Mouse (Mus musculus): ENCODE results near the gene Tpst1. TPM values are rescaled to one million over a fixed set of nuclear protein-coding genes. Genes with fewer than 3 reads are reported as not detected.

Gene Tpst1
- total RNA-seq, 2 experiments from 2014 or later: 5.8 to 7.7 TPM

DNA sequence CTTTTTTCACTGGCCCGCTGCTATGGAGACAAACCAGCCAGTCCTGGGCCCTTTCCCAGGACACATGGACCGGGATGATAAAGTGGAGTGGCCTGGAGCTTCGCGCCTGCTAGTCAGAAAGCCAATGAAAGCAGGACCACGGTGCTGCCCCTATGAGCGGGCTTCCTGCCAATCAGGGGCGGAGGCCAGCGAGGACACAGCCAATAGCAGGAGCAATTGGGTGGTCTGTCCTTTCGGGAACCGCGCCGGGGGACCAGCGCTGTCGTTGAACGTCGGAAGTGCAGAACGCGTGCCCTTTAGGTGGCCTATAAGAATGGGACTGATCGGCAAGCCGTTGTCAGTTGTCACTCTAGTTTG, 70.8 kb downstream of the Tpst1 start:
- DNase-seq: peak; percentile 68

DNA sequence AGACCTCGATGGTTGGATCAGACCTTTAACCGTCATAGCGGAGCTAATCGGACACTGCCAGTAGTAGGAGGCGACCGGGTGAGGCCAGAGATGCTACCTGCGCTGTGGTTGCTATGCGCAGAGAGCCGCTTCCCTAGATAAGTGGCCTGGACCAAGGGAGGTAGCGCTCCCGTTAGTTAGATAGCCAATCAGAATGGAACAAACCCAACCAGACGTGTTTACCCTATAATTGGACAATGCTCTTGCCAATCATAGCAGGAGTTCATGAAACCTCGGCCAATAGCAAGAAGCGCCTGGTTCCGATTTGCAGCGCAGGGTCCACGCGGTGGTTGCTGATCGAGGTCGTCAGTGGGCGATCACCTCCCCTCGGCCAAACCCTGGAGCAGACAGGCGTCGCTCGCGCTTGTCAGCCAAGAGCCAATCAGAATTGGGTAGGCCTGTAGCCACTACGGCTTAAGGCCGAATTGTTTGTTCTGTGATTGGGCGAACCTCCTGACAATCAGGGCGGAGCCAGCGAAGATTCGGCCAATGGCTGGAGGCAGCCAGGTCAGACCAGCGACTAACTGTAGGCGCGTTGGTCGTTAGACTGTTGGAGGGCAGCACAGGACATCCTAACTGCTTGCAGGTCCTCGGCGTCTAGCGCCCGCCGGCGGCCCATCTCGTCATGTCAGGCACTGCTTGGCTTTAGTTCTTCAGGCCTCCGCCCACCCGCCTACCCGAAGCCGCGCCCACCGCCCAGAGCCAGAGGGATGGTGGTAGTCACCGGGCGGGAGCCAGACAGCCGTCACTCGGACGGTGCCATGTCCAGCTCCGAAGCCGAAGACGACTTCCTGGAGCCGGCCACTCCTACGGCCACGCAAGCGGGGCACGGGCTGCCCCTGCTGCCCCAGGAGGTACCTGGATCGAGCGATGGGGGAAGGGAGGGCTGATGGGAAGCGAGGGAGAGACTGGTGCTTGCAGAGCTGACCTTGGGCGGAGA, 71.5 kb downstream of the Tpst1 start, which contains the start of gene Kctd7:
TSS of gene Kctd7 (plus strand) at position 528 of the 979 bp plus-strand sequence.
- DNase-seq: peak; percentile 98

DNA sequence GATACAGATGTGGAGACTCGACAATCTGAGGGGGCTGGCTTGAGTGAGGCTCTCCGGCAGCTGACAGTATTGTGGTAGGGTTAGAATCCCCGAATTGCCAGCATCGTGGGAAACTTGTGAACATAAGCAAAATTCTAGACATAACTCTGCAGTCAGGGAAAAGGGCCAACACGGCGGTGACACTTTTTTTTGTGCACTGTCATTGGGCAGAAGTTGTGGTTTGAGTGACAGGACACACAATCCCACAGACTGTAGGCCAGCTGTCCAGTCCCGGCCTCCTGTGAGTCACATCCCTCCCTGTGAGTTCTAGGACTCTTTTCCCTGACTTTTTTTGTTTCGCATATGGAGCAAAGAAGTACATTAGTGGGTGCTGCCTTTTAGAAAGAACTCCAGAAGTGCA, 72.8 kb downstream of the Tpst1 start:
- DNase-seq: no peak

DNA sequence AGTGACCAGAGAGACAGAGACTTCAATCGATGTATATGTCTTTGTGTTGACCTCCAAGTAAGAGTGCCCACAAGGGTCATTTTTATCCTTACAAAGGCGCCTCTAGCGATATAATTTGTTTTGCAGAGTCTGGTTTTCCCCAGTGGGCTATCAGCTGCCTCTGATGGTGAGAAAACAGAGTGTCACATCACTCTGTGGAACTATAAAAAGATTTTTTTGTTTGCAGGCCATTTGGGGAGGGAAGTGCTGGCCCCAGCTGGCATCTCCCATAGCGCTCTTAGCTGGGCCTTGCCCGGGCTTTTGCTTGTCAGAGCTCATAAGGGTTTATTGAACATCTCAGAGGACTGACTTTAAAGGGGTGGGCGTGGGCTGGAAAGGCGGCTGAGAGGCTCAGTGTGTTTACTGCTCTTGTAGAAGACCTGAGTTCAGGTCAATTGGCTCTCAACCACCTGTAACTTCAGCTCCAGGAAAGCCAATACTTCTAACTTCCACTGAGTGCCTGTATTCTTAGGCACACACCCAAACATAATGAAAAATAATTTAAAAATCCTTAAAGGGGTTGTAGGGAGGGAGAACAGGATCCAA, 76.7 kb downstream of the Tpst1 start:
- no peak for DNase-seq

DNA sequence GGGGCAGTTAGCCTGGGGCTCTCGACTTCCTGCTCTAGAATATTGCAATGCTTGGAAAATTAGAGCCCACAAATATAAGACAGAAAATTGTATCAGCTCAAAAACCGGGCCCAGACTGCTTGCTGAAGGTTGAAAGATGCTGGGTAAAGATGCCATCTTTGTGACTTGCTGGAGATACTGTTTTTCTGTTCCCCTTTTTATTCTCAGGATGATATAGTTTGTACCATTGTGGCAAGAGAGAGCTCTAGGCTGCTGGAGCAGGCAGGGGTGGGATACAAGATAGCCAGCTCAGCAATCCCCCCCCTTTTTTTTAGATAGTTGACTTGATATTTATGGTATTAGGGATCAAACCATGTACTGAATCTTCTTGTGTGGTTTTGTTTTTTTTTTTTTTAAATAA, 81.2 kb downstream of the Tpst1 start:
- DNase-seq: no peak

DNA sequence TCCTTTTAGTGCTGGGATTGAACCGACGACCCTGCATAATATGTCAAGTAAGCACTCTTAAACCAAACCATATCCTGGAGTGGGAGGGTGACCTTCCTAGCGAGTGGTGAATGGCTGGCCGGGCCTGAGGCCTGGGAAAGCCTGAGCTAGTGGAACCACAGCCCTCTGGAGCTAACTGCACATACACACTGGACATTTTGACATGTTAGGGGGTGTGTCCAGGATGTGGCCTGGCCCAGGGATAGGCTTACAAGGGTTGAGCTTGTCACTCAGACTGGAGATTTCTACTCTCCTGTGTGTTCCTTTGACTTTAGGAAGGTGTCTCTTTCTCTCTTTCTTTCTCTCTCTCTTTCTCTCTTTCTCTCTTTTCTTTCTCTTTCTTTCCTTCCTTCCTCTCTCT, 85.4 kb downstream of the Tpst1 start:
- no peak for DNase-seq

DNA sequence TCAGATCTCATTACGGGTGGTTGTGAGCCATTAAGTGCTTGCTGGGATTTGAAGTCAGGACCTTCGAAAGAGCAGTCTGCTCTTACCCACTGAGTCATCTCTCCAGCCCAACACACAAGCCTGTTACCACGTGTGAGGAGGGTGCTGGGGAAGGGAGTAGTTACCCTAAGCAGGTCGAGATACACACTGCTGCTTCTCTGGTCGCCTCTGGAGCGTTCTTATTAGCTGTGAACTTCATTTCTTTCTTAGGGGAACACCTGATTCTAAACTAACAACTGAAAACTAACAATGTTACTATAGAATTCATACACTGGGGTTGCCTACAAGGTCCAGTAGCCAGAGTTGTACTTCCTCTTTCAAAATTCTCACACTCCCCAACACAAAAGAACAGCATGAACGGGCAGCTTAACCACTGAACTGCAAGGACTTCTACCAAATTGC, 86.7 kb downstream of the Tpst1 start:
- DNase-seq: no peak

DNA sequence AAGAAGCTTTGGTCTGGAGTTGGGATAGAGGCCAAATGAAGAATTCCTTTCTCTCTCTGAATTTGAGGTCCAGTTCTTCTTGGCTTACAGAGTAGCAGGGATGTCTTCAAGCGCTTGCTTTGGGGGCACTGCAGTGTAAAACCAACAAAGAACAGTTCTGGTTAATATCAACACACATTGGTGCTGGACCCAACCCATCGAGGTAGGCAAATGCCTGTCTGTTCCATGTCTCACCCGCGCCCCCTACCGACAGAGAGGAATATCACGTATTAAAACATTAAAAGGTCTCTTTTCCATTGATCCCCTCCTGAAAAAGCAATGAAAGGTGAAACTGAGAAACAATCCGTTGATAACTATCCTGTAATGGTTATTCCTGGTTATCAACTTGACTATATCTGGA, 90.5 kb downstream of the Tpst1 start:
- DNase-seq: peak; percentile 40

DNA sequence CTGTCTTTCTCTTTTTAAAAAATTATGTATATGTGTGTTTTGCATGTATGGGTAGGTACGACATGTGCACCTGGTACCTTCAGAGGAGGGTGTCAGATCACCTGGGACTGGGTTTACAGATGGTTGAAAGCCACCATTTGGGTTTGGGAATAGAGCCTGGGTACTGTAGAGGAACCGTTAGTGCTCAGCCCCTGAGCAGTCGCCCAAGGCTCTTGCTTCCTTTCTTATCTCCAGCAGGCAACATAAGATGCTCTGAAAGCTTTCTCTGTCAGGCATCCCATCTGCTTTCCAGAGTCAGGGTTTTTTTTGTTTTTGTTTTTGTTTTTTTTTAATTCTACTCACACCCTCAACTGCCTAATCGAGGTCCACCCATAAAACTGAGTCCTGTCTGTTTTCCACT, 92.1 kb downstream of the Tpst1 start:
- DNase-seq: no peak

DNA sequence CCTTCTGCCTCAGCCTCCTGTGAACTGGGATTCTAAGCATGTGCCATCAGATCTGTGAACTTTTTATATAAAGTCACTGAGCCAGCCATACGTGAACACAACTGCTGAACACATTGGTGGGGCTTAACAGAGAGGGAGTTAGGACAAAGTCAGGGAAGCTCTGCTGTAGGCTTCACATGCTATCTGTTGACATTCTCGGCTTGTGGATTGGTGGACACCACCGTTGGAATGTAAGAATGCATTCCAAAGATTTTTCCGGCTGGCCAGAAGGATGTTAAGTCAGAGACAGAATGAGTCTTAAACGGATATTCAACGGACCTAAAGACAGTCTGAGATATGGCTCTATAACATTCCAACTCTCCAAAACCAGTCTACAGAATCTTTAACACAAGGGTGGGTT, 96.0 kb downstream of the Tpst1 start:
- no peak for DNase-seq

DNA sequence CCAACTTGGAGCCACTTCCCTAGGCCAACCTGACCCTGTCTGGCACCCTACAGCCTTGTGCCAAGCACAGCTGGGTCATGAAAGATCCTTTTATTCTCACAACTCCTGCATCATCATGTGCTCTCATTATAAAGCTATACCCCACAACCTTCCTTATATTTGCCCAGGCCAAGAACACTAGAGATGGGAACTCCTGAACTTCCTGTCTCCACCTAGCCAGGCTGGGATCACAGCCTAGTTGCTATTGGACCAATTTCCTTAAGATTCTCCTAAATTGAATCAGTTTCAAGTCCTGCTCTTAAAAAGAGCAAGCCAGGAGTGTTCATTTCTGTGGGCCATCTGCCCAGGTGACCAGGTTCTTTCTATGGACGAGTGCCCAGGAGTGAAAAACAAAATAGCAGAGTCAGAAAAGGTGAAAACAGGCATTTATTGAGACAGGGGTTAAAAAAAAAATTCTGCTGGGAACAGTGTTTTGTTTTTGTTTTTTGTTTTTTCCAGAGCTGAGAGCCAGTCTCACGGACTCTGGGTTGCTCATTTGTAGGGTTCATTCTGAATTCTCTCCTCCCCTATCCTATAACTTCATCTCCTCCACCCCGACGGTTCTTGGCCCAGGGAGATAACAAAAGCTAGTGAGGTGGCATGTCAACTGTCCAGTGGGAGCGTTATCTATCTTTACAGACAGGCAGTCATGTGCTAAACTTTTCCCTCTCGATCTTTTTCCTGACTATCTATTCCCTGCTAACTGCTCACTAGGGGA, 97.7 kb downstream of the Tpst1 start:
- DNase-seq: no peak

DNA sequence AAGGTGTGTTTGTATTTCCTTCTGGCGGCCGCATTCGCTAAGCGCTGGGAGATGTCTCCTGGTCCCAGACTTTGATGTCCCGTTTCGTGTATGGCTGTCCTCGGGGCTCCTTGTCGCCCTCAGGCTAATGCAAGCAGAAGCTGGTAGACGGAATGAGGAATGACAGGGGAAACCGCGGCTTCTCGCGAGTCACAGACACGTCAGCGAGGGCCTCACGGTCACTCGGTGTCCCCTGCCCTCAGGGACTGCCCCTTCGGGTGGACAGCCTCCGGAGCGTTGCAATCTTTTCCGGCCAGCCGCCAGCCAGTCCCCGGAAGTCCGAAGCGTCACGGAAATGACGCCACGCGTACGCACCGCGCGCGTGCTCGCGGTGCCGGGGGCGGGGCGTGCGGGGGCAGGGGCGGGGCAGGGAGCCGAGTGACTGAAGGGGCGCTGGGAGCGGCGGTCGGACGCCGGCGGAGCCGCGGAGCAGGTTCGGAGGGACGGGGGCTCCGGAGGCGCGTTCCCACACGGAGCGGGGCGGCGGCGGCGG, 98.4 kb downstream of the Tpst1 start, which contains the start of gene Rabgef1:
TSS of gene Rabgef1 (plus strand) at position 376 of the 532 bp plus-strand sequence.
- DNase-seq: peak; percentile 95

DNA sequence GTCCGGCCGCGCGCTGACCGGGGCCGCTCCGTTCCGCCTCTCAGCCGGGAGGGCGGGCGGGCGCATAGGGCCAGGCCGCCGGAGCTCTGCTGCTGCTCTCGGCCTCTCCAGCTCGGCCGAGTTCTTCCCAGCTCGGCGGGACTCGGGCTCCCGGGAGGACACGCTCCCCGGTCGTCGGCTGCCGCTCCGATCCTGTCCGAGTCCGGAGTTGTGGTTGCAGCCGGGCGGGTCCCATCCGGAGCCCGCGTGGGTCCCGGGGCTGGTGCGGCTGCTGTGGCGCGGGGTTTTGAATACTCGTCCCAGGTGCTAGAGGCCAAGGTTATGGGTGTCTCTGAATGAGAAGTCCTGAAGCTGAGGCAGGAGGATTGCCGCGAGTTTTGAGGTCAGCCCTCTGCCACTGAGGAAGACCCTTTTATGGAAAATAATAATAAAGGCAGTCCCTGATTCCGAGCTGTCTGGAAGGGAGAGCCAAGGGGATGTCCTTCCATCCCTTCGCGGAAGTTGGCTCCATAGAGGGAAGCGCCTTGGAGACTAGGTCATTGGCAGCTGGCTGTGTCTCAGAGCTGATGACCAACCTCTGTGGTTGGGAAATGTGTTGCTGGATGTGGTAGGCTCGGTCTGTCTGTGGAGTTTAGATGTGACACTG, 99.0 kb downstream of the Tpst1 start:
- peak; percentile 66 for DNase-seq

DNA sequence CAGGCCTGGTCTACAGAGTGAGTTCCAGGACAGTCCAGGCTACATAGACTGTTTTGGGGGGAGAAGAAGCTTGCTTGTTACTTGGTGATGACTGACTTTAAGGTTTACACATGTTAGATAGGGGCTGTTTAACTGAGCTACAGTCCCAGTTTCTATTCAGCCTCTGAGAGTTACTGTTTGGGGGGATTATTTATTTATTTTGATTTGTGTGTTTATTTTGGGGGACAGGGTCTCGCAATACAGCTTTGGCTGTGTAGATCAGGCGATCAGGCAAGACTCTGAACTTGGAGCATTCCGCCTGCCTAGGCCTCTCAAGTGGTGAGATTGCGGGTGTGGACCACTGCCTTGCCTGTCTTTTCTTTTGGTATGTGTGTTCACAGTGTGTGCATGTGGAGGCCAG, 99.9 kb downstream of the Tpst1 start:
- DNase-seq: no peak

DNA sequence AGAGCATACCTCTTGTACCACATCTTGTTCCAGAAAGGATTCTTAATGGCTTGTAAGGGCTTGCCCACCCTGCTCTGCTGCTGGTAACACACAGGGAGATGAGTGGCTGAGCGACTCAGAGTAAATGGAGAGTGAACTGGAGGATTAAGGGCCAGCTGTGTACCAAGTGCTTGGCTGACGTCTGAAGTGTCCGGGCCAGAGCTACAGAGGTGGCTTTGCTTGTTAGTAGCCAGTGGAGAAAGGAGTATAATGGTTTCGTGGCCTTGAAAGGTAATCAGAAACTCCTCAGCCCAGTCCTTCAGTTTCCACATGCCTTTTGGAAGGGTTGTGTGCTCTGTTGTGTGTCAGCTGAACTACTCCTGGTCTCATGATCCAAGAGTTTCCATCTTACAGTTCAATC, 104.7 kb downstream of the Tpst1 start:
- peak; percentile 28 for DNase-seq

DNA sequence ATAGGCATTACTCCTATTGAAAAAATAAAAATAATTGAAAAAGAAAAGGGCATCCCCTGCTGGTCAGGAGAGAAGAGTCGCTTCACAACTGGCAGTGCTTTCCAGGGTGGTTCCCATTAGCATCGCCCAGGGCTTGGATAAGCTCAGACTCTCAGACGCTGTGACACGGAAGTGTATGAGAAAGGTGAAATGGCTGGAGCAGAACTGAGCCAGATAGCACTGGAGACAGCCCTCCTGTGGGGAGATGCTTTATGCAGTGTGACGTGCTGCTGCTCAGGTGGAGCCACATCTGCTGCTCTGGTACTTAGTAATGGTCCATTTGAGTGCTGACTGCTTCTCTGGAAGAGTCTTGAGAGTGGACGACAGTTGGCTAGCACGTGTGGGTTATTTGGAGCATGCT, 107.2 kb downstream of the Tpst1 start:
- no peak for DNase-seq

DNA sequence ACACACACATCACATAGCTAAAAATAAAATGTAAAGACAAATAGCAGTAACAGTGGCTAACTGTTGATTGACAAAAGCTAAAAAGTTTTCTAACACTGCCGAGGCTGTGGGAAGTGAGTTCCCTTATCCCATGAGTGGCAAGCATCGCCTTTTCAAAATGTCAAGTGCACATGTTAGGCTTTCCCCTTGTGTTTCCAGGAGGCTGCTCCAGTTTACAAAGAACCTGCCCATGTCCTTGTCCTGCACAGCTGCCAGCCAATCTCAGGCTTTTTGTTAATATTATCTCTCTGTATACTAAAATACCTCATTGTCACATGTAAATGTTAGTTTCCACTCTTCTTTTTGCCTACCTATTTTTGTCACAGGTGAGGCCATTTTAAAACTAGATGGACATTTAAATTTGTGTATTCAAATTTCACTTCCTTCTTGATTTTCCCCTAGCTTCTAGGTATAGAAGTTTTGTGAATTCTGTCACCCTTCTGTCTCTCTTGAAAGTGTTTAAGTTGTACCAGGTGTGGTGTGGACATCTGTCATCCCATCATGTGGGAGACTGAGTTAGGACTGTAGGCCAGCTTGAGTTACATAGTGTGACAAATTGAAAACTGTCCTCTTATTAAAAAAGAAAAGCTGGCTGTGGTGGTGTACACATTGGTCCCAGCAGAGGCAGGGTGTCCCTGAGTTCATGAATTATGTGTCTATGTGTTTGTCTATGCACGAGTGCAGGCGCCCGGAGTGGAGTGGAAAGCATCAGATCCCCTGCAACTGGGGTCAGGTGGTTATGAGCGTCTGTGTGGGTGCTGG, 108.8 kb downstream of the Tpst1 start:
- DNase-seq: no peak

DNA sequence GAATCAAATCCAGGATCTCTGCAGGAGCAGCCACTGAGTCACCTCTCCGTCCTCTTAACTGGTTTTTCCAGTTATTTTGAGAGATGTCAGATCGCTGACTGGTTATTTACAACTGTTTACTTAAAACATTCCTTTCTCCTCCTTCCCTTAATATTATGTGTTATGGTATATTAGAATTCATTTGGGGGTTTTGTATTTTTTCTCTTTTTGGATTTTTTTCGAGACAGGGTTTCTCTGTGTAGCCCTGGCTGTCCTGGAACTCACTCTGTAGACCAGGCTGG, 109.4 kb downstream of the Tpst1 start:
- DNase-seq: no peak

DNA sequence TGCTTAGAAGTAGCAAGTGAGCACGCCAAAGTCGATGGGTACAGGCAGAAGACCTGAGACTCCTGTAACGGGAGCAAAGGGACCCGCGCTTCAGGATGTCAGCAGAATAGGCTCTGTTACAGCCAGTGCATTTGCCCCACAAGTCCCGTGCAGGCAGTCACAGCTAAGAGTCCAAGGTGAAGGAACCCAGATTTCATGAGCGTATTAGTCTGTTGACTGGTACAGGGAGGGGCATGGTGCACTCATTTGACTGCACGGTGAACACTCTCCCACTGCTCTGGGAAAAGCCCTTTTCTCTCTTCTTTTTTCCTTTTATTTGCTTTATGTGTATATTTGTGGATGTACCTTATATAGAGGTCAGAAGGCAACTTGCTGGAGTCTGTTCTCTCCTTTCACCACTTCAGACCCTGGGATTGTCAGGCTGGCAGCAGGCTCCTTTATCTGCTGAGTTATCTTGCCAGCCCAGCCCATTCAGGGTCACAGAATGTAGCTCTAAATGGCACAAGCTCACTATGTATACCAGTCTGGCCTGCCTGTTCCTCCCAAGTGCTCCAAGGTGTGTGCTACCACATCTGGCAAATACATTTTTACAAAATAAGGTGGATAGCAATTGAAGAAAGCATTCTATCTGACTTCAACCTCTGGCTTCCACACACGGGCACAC, 111.2 kb downstream of the Tpst1 start:
- DNase-seq: no peak

DNA sequence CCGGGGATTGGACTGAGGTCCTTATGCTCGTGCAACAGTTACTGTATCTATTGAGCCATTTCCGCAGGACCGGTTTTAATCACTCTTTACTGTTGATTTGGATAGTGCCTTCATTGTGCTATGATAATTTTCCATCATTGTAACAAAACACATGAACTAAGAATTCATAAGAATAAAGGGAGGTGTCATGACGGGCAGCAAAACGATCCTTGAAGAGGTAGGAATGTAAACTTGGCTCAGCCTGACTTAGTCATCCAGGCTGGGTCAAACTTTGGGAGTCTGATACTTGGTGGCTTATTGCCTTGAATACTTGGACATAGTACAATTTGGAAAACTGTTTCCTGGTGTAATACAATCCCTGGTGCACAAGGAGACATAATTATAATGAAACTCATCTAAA, 112.2 kb downstream of the Tpst1 start:
- DNase-seq: no peak

All from gastrocnemius, postnatal 25 days (tissue).